Mouse (Mus musculus) frontal cortex, postnatal 14 days (tissue): Measurements from ENCODE around the gene Pald1.

Source experiments
- DNase-seq, 2 experiments: peaks; one replicate each; pipeline ENCODE4 v3.0.0; 2022; ENCODE audit warnings: low spot score in 2 of 2

The Pald1 gene

DNA sequence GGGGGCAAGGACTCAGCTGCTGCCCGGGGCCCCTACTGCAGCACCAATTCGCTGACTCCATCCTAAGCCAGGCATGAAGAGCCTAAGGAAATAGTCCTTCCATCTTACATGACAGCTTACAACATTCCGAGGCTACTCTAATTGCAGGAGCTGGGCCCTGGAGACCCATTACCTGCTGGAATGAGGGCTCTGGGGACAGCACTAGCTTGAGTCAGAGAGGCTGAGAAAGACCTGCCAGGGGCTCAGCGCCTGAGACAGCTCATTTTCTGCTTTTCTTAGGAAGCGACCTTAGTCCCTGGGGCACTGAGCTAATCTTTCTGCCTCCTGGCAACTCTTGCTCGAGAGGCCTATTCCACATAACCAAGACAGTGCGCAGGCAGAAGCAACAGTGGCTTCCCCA, 54.4 kb downstream of the Pald1 start:
- no peak for DNase-seq

DNA sequence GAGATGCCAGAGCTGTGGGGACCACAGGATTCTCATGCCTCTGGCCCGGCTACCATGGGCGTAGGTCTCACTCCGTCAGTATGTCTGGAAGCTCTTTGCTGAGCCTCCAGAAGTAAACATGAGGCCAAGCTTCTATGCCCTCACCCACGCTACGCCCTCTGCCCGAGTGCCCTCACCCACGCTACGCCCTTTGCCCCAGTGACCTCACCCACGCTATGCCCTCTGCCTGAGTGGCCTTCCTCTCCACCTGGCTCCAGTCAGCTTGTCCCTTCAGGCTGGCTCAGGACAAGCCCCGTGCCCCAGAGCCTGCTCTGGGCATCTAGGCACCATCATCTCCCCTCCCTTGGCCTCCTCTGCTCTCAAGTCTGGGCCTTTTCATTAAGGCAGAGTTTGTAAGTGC, 55.8 kb downstream of the Pald1 start:
- no peak for DNase-seq

GRCm38 (mm10) chr10:61325782-61326328, 57.5 kb downstream of the Pald1 start:
- no peak for DNase-seq

- DNase-seq = no peak
Observed at GRCm38 (mm10) chr10:61324717-61325116, 58.6 kb downstream of the Pald1 start.

- DNase-seq = no peak
Observed at GRCm38 (mm10) chr10:61318527-61318926, 64.8 kb downstream of the Pald1 start.

- no peak for DNase-seq
Observed at GRCm38 (mm10) chr10:61315324-61315880, 67.9 kb downstream of the Pald1 start.

DNA sequence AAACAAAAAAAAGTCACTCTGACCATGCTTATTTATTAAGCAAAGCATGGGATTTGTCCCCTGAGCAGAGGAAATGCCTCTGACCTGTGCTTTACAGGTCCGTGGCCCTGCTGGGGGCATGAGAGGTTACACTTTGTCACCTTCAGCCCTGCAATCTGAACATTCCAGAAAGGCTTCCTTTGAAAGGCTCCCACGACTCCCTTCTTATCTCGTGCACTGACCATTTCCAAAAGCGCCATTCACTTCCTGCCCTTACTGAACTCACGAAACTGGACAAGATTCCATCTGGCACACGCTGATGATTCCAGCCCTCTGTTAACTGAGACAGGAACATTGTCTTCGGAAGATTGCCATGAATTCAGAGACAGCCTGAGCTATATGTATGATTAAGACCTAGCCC, 69.6 kb downstream of the Pald1 start:
- no peak for DNase-seq

DNA sequence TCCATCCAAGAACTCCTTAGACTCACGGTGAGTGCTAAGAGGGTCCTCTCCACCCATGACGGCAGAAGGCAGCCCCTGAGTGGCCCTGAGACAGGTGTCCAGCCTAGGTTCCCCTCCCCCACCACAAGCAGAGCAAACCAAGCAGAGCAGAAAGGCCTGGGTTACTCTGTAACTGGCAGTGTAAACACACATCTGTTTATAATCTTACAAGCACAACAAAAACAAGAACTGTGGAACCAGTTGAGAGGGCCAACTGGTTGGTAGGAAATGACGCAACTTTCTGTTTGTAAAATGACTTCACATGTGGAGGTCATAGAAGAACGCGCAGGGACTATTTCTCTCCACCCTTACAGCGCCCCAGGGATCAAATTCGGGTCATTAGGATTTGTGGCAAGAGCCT, 70.6 kb downstream of the Pald1 start:
- no peak for DNase-seq

- no peak for DNase-seq
Observed at GRCm38 (mm10) chr10:61312159-61312558, 71.2 kb downstream of the Pald1 start.

GRCm38 (mm10) chr10:61308706-61309320, 74.5 kb downstream of the Pald1 start:
- DNase-seq = no peak

DNA sequence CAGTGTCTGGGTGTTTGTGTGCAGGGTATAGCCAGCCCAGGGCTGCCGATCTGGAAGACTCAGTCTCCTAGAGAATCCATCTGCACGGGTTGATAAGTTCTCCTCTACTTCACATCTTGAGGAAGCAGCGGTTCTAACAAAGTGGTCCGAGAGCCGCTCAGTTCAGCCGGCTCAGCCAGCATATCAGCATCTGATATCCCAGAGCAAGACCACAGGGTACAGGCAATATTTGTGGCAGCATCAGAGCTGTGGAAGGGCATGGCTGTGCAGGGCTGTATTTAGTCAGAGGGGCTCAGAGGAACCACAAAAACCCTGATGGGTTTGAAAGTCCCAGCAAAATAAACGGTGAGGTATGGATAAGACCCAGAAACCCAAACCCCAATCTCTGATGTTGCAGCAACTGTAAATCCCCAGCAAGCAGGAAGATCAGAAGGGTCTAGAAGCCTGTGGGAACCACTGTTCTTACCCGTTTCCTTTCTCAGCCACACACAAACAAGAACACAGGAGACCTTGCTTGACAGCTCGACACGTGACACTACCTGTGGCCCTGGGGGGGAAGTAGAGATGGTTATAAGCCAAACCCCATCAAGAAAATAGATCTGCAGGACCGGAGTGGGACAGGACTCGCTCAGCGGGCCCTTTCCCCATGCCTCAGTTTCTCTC, 77.3 kb downstream of the Pald1 start:
- no peak for DNase-seq

DNA sequence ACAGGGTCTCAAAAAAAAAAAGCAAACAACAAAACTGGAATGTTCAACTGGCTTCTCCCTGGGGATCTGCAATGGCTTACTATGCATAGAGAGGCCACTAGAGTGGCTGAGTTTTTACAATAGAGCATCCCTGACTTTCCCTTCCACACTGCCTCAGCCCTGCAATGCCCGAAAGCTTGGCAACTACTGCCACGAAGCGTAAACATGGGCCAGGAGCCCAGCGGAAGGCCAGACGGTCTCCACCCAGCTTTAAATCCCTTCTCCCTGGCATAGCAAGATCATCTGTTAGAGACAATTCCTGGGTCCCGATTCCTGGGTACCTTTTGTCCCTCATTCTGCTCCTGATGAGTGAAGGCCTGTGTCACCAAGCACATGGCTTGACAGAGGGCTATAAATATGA, 79.3 kb downstream of the Pald1 start:
- no peak for DNase-seq

DNA sequence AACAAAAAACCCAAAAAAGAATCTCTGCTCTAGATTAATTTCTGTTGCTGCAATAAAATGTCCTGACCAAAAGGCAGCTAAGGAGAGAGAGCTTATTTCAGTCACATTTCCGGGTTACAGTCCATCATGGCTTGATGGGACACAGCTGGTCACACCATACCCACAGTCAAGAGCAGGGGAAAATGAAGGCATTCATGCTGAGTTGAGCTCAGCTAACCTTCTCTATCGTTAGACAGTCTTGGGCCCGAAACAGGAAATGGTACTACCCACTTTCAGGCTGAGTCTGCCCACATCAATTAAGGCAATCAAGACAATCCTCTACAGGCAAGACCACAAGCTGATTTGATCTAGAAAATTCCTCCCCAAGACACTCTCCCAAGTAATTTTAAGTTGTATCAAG, 82.3 kb downstream of the Pald1 start:
- no peak for DNase-seq

GRCm38 (mm10) chr10:61297477-61297876, 85.9 kb downstream of the Pald1 start, which contains the start of gene Prf1:
Gene Prf1, plus strand, starts transcription at chr10:61297833.
- DNase-seq = no peak

GRCm38 (mm10) chr10:61296713-61297445, 86.5 kb downstream of the Pald1 start:
- no peak for DNase-seq

GRCm38 (mm10) chr10:61294242-61294641, 89.1 kb downstream of the Pald1 start:
- DNase-seq = no peak

DNA sequence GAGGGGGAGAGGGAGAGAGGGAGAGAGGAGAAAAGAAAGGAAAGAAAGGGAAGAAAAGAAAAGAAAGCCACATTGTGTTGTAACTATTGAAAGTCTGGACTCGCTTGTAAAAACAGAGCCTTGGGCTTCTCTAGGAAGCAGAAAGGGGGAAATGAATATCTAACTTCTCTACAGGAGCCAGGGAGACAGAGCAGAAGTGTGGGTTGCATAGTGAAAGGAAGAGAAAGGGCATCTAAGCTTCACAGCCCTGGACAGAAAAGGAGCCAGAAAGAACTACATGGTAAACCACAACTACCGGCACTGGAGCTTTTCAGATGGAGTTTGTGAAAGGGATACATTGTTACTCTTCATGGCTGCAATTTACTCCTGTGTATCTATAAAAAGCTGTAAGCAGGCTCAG, 92.9 kb downstream of the Pald1 start:
- no peak for DNase-seq

GRCm38 (mm10) chr10:61290016-61290415, 93.3 kb downstream of the Pald1 start:
- DNase-seq = no peak

DNA sequence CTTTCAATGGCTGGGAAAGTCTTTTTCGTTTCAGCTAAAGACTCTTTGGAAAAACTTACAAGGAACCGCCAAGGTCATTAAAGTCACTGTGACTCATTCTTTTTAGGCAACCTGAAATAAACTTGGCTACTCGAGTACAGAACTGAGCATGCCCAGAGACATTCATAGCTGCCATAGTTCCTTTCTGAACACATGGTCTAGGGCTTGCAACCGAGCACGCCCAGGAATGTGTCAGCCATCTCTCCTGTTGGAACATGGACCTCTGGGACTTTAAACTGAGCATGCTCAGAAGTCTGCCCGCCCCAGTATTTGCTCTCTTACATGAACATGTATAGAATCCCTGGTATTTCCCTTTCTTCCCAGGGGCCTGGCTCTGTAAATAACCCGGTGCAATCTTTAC, 97.1 kb downstream of the Pald1 start:
- DNase-seq = no peak

- DNase-seq = no peak
Observed at GRCm38 (mm10) chr10:61285271-61285670, 98.1 kb downstream of the Pald1 start.

DNA sequence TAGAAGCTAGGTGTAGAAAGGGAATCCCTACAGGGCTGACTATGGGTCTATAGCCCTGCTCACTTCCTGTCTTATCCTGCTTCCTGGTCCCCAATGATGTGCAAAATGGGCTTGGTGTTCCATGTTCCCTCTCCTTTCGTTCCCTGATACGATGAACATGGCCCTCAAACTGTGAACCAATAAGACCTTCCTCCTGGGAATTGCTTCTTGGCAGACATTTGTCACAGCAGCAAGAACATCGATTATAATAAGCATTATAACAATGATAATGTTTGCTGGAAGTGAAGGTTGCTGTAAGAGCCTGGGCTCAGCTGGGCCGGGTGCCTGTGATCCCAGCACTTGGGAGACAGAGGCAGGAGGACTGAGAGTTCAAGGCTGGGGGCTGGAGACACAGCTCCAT, 99.0 kb downstream of the Pald1 start:
- DNase-seq = no peak

DNA sequence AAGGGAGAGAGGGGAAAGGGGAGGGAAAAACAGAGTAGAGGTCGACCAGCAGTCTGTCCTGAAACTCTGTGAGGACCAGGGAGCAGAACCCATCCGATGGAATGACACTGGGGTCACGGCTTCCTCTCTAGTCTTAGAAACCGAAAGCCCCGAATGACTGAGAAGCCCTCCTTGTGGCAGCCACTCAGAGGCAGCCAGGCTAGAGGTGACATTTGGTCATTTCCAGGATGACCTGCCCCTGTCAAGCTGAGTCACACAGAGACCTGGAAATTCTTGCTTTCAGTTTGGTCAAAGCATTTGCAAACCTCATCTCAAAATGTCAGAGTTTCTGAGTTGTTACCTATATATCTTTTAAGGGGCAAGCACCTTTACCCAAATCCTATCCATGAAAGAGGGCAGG, 102.2 kb downstream of the Pald1 start:
- DNase-seq = no peak
